Mouse (Mus musculus) E14TG2a.4 (cell line): ENCODE measurements around the gene Vps26b.

Experiments used
- CTCF ChIP-seq: conservative IDR thresholded peaks from 2 replicates; pipeline ENCODE4 v1.5.1; 2014; ENCODE audit warnings: low read length
- NANOG ChIP-seq: IDR thresholded peaks from 2 replicates; pipeline ENCODE4 v1.6.1; 2014; ENCODE audit warnings: borderline replicate concordance, low read length, mixed read lengths

DNA sequence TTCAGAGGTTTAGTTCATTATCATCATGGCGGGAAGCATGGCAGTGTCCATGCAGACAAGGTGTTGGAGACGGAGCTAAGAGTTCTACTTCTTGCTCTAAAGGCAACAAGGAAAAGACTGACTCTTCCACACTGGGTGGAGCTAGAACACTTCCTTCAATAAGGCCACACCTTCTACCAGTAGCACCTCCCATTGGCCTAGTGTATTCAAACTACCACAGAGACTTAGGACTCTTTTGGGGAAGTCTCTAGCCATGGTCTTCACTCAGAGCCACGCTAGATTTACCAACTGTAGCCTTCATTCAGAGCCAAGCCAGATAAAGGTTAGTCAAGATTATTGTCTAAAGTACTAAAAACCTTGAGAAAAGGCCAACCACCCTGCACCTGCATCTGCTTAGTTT lies 32.8 kb downstream of the Vps26b start:
- TF ChIP-seq CTCF (no peak), NANOG (no peak)
